Mouse (Mus musculus) olfactory bulb, adult 2 months (tissue): Measurements from ENCODE around the gene Dusp12.

Experiments
- CTCF ChIP-seq: fragments of 200-500 bp; IDR thresholded peaks from 2 replicates; pipeline ENCODE4 v1.5.1; 2012; ENCODE audit warnings: low read depth, mild to moderate bottlenecking, low read length, moderate library complexity; ENCODE audit not compliant: insufficient read depth
- POLR2A ChIP-seq: fragments of 200-500 bp; IDR thresholded peaks from 2 replicates; pipeline ENCODE4 v1.6.1; 2012; ENCODE audit warnings: mild to moderate bottlenecking, low read depth, low read length, moderate library complexity; ENCODE audit not compliant: insufficient read depth

DNA sequence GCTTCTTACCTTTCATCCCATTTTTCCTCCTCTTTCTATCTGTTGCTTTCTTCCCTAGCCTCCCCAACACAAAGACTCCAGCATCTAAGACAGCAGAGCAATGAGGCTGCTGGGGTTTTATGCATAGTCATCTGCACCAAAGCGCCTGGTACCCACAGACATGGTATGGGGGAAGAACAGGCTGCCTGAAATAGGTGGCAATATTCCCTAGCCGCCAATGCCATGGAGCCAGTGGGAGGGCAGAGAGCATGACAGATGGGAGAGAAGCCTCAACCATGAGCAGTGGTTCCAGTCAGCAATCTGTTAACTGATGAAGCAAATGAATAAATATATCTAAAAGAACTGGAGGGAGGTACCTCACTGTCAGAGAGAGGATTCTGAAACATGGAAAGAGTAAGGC, 28.0 kb downstream of the Dusp12 start:
- TF ChIP-seq CTCF (no peak), POLR2A (no peak)
